Mouse (Mus musculus): ENCODE data around the gene Olfr1420. TPM values are rescaled to one million over a fixed set of nuclear protein-coding genes. Genes with fewer than 3 reads are reported as not detected.

Olfr1420 gene
- not detected in 2 replicates for polyA plus RNA-seq (2014; fragmentation: Nextera tagmentation; extraction: Ambion mirVana)

GRCm38 (mm10) chr19:11886265-11886664, at the start of gene Olfr1420:
Gene Olfr1420 (plus strand): TSS chr19:11886565.
- 44% methylated on average over 1 of the region's 1 CpGs for WGBS
- H3K27me3 ChIP-seq (ENCODE audit: control insufficient read depth, insufficient read depth, low read length), result no peaks in the 10 kb centered on the region
- no peaks in the 10 kb centered on the region for H3K4me1 ChIP-seq (ENCODE audit: control insufficient read depth, insufficient read depth, low read length)
- DNase-seq (ENCODE audit: low spot score) (no peak), ATAC-seq (ENCODE audit: insufficient read depth, low FRiP score, low TSS enrichment) (no peak)
- no peak within 1 kb of the TSS for H3K9ac ChIP-seq (ENCODE audit: low read length)
- no peak within 1 kb of the TSS for H3K4me2 ChIP-seq (ENCODE audit: low read depth)
- no peaks in the 10 kb centered on the region for H3K9me3 ChIP-seq (ENCODE audit: control insufficient read depth, low read length)
- H3K27ac ChIP-seq (ENCODE audit: low read depth, low read length), result no peak within 1 kb of the TSS
- no peaks in the 10 kb centered on the region for H3K36me3 ChIP-seq (ENCODE audit: control insufficient read depth, insufficient read depth, low read length)
- H3K4me3 ChIP-seq (ENCODE audit: low read depth, low read length), result no peak within 1 kb of the TSS

- ATAC-seq (ENCODE audit: insufficient read depth, low FRiP score, low TSS enrichment) (no peak), DNase-seq (ENCODE audit: low spot score) (no peak)
- no peak within 1 kb of the TSS for H3K9ac ChIP-seq (ENCODE audit: low read length)
- H3K4me3 ChIP-seq (ENCODE audit: low read depth, low read length), result no peak within 1 kb of the TSS
- no peak within 1 kb of the TSS for H3K4me2 ChIP-seq (ENCODE audit: low read depth)
- no peak within 1 kb of the TSS for H3K27ac ChIP-seq (ENCODE audit: low read depth, low read length)
- no peaks in the 10 kb centered on the region for H3K9me3 ChIP-seq (ENCODE audit: control insufficient read depth, low read length)
- no peaks in the 10 kb centered on the region for H3K4me1 ChIP-seq (ENCODE audit: control insufficient read depth, insufficient read depth, low read length)
- 88% methylated on average over 4 of the region's 4 CpGs for WGBS
- H3K27me3 ChIP-seq (ENCODE audit: control insufficient read depth, insufficient read depth, low read length), result no peaks in the 10 kb centered on the region
- no peaks in the 10 kb centered on the region for H3K36me3 ChIP-seq (ENCODE audit: control insufficient read depth, insufficient read depth, low read length)
Observed at GRCm38 (mm10) chr19:11839119-11839518, 47.2 kb upstream of the Olfr1420 start, which contains the start of gene Olfr1417. Gene Olfr1417 (minus strand): TSS chr19:11839219.

- 90% methylated on average over 4 of the region's 4 CpGs for WGBS
- no peak for ATAC-seq (ENCODE audit: insufficient read depth, low FRiP score, low TSS enrichment)
Observed at GRCm38 (mm10) chr19:11846333-11846732, 40.0 kb upstream of the Olfr1420 start.

GRCm38 (mm10) chr19:11852652-11853051, 33.7 kb upstream of the Olfr1420 start:
- H3K27ac ChIP-seq (ENCODE audit: low read depth, low read length), result no peak overlapping the region
- no peaks in the 10 kb centered on the region for H3K27me3 ChIP-seq (ENCODE audit: control insufficient read depth, insufficient read depth, low read length)
- H3K4me1 ChIP-seq (ENCODE audit: control insufficient read depth, insufficient read depth, low read length), result no peaks in the 10 kb centered on the region
- WGBS, result 65% methylated on average over 4 of the region's 4 CpGs
- ATAC-seq (ENCODE audit: insufficient read depth, low FRiP score, low TSS enrichment), result no peak
- H3K36me3 ChIP-seq (ENCODE audit: control insufficient read depth, insufficient read depth, low read length), result no peaks in the 10 kb centered on the region
- H3K9me3 ChIP-seq (ENCODE audit: control insufficient read depth, low read length), result no peaks in the 10 kb centered on the region
- no peak overlapping the region for H3K9ac ChIP-seq (ENCODE audit: low read length)
- no peak overlapping the region for H3K4me2 ChIP-seq (ENCODE audit: low read depth)
- no peak overlapping the region for H3K4me3 ChIP-seq (ENCODE audit: low read depth, low read length)
- DNase-seq (ENCODE audit: low spot score), result no peak

More at GRCm38 (mm10) chr19:11846333-11846732, 40.0 kb upstream of the Olfr1420 start:
- H3K4me3 ChIP-seq (ENCODE audit: low read depth, low read length), result no peak overlapping the region
- no peaks in the 10 kb centered on the region for H3K9me3 ChIP-seq (ENCODE audit: control insufficient read depth, low read length)
- no peak overlapping the region for H3K4me2 ChIP-seq (ENCODE audit: low read depth)
- H3K9ac ChIP-seq (ENCODE audit: low read length), result no peak overlapping the region
- no peaks in the 10 kb centered on the region for H3K27me3 ChIP-seq (ENCODE audit: control insufficient read depth, insufficient read depth, low read length)
- DNase-seq (ENCODE audit: low spot score), result no peak
- H3K36me3 ChIP-seq (ENCODE audit: control insufficient read depth, insufficient read depth, low read length), result no peaks in the 10 kb centered on the region
- H3K27ac ChIP-seq (ENCODE audit: low read depth, low read length), result no peak overlapping the region
- no peaks in the 10 kb centered on the region for H3K4me1 ChIP-seq (ENCODE audit: control insufficient read depth, insufficient read depth, low read length)

- Histone ChIP-seq H3K36me3 (ENCODE audit: control insufficient read depth, insufficient read depth, low read length) (no peaks in the 10 kb centered on the region), H3K4me3 (ENCODE audit: low read depth, low read length) (no peak overlapping the region), H3K9ac (ENCODE audit: low read length) (no peak overlapping the region), H3K9me3 (ENCODE audit: control insufficient read depth, low read length) (no peaks in the 10 kb centered on the region), H3K27ac (ENCODE audit: low read depth, low read length) (no peak overlapping the region), H3K27me3 (ENCODE audit: control insufficient read depth, insufficient read depth, low read length) (no peaks in the 10 kb centered on the region), H3K4me2 (ENCODE audit: low read depth) (no peak overlapping the region), H3K4me1 (ENCODE audit: control insufficient read depth, insufficient read depth, low read length) (no peaks in the 10 kb centered on the region)
- 92% methylated on average over 2 of the region's 2 CpGs for WGBS
- ATAC-seq (ENCODE audit: insufficient read depth, low FRiP score, low TSS enrichment), result no peak
- DNase-seq (ENCODE audit: low spot score), result no peak
Observed at GRCm38 (mm10) chr19:11854821-11855220, 31.5 kb upstream of the Olfr1420 start.

- Histone ChIP-seq H3K9me3 (ENCODE audit: control insufficient read depth, low read length) (no peaks in the 10 kb centered on the region), H3K4me3 (ENCODE audit: low read depth, low read length) (no peak overlapping the region), H3K4me1 (ENCODE audit: control insufficient read depth, insufficient read depth, low read length) (no peaks in the 10 kb centered on the region), H3K36me3 (ENCODE audit: control insufficient read depth, insufficient read depth, low read length) (no peaks in the 10 kb centered on the region), H3K27me3 (ENCODE audit: control insufficient read depth, insufficient read depth, low read length) (no peaks in the 10 kb centered on the region), H3K4me2 (ENCODE audit: low read depth) (no peak overlapping the region), H3K27ac (ENCODE audit: low read depth, low read length) (no peak overlapping the region), H3K9ac (ENCODE audit: low read length) (no peak overlapping the region)
- 83% methylated on average over 6 of the region's 6 CpGs for WGBS
- ATAC-seq (ENCODE audit: insufficient read depth, low FRiP score, low TSS enrichment) (no peak), DNase-seq (ENCODE audit: low spot score) (no peak)
Observed at GRCm38 (mm10) chr19:11856506-11856905, 29.9 kb upstream of the Olfr1420 start.

- Histone ChIP-seq H3K4me3 (ENCODE audit: low read depth, low read length) (no peak within 1 kb of the TSS), H3K27ac (ENCODE audit: low read depth, low read length) (no peak within 1 kb of the TSS), H3K27me3 (ENCODE audit: control insufficient read depth, insufficient read depth, low read length) (no peaks in the 10 kb centered on the region), H3K4me1 (ENCODE audit: control insufficient read depth, insufficient read depth, low read length) (no peaks in the 10 kb centered on the region), H3K9ac (ENCODE audit: low read length) (no peak within 1 kb of the TSS), H3K9me3 (ENCODE audit: control insufficient read depth, low read length) (no peaks in the 10 kb centered on the region), H3K4me2 (ENCODE audit: low read depth) (no peak within 1 kb of the TSS), H3K36me3 (ENCODE audit: control insufficient read depth, insufficient read depth, low read length) (no peaks in the 10 kb centered on the region)
- ATAC-seq (ENCODE audit: insufficient read depth, low FRiP score, low TSS enrichment) (no peak), DNase-seq (ENCODE audit: low spot score) (no peak)
- 80% methylated on average over 1 of the region's 1 CpGs for WGBS
Observed at GRCm38 (mm10) chr19:11860966-11861365, 25.4 kb upstream of the Olfr1420 start, which contains the start of gene Olfr1418. Gene Olfr1418 (minus strand): TSS chr19:11861066.

- H3K27ac ChIP-seq (ENCODE audit: low read depth, low read length), result no peak overlapping the region
- H3K36me3 ChIP-seq (ENCODE audit: control insufficient read depth, insufficient read depth, low read length), result no peaks in the 10 kb centered on the region
- H3K4me1 ChIP-seq (ENCODE audit: control insufficient read depth, insufficient read depth, low read length), result no peaks in the 10 kb centered on the region
- no peak for DNase-seq (ENCODE audit: low spot score)
- H3K9me3 ChIP-seq (ENCODE audit: control insufficient read depth, low read length), result 0 out of 2 replicates have a peak, but pooled peaks cover 4% of the 10 kb centered on the region
- no peak overlapping the region for H3K4me2 ChIP-seq (ENCODE audit: low read depth)
- no peak overlapping the region for H3K4me3 ChIP-seq (ENCODE audit: low read depth, low read length)
- no peak for ATAC-seq (ENCODE audit: insufficient read depth, low FRiP score, low TSS enrichment)
- H3K9ac ChIP-seq (ENCODE audit: low read length), result no peak overlapping the region
- no peaks in the 10 kb centered on the region for H3K27me3 ChIP-seq (ENCODE audit: control insufficient read depth, insufficient read depth, low read length)
- WGBS, result 88% methylated on average over 2 of the region's 2 CpGs
Observed at GRCm38 (mm10) chr19:11867837-11868236, 18.5 kb upstream of the Olfr1420 start.

- Histone ChIP-seq H3K9ac (ENCODE audit: low read length) (no peak within 1 kb of the TSS), H3K4me2 (ENCODE audit: low read depth) (no peak within 1 kb of the TSS), H3K36me3 (ENCODE audit: control insufficient read depth, insufficient read depth, low read length) (no peaks in the 10 kb centered on the region), H3K9me3 (ENCODE audit: control insufficient read depth, low read length) (no peaks in the 10 kb centered on the region), H3K4me1 (ENCODE audit: control insufficient read depth, insufficient read depth, low read length) (no peaks in the 10 kb centered on the region), H3K27ac (ENCODE audit: low read depth, low read length) (no peak within 1 kb of the TSS), H3K27me3 (ENCODE audit: control insufficient read depth, insufficient read depth, low read length) (no peaks in the 10 kb centered on the region), H3K4me3 (ENCODE audit: low read depth, low read length) (no peak within 1 kb of the TSS)
- ATAC-seq (ENCODE audit: insufficient read depth, low FRiP score, low TSS enrichment), result no peak
- WGBS, result 45% methylated on average over 1 of the region's 1 CpGs
- no peak for DNase-seq (ENCODE audit: low spot score)
Observed at GRCm38 (mm10) chr19:11875006-11875405, 11.4 kb upstream of the Olfr1420 start, which contains the start of gene Olfr1419. Gene Olfr1419 (minus strand): TSS chr19:11875106.
